Mouse (Mus musculus): ENCODE results near the gene Mark1.

Mark1 gene

DNA sequence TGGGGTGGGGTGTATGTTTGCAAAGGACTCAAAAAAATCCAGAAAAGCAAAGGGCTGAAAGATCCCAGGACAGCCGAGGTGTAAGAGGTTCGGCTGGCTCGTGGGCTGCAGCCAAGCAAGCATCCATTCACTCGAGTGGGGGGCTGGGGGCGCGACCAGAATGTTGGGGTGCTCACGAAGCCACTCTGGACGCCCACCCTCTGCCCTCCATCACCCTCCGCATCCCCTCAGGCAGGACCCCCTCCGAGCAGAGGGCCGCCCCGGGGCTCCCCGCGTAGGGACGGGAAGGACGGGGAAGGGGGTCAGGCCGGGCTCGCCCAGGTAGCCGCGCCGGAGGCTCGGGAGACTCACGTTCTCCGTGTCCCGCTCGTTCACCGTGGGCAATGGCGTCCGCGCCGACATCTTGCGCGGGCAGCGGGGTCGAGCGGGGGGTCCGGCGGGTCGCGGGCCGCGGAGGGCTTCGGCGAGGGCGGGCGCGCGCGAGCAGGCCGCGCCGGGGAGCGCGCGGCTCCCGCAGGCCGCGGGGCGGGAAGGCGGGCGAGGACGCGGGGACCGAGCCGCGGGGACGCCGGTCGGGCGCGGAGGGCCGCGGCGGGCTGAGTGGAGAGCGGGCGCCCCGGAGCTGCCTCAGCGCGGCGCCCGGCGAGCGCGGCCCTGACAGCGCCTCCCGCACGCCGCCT, at the start of gene Mark1:
TSS of gene Mark1 (minus strand) at position 500 of the 680 bp plus-strand sequence.
- DNase-seq (ENCODE audit: low read depth, low spot score): no peak

DNA sequence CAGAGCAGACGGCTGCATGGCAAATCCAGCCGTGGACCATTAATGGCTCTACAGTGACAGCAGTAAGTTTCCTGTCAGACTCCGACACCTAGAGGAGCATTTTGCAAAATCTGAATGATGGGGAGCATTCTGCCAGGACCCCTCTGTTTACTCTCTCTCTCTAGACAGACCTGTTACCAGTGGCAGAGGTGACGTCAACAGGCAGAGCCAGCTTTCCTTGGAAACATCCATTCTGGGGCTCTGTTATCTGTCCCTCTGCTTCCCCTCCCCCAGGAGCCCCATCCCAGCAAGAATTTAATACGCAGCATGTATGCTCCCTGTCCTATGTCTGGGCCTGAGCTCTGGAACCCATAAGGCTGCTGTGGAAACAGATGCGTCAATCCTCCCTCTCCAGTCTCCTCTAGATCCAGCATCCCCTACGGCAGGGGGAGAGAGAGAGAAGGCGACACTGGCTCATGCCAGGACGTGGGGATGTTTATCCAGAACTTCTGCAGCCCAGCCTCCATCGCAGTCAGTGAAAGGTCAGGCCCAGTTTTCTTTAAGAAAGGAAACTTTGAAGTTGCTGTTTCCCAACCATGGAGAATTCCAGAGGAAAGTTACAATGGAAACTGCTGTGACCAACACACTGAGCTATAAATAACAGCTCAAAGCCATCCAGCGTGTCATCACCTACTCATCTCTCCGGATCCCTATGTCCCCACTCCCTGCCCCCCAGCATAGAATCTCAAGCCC, 48.3 kb upstream of the Mark1 start:
- no peak for DNase-seq (ENCODE audit: low read depth, low spot score)

DNA sequence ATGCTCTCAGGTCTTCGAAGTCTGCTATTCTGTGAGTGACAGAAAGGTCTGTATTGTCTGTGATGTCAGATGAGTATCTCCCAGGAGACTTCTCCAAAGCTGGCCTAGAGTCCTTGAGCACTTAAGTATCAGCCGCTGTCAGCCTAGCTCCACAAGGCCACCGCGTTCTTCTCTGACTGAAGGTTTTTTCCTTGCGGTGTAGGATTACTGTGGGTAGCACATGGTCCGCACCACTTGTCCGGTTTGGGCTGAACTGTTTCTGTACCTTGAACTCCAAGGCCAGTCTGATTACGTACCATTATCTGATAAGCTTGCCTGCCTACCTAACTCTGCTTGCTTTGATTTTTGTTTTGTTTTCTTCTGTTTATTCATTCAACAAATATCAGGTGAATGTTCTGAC, 47.1 kb upstream of the Mark1 start:
- no peak for DNase-seq (ENCODE audit: low read depth, low spot score)

DNA sequence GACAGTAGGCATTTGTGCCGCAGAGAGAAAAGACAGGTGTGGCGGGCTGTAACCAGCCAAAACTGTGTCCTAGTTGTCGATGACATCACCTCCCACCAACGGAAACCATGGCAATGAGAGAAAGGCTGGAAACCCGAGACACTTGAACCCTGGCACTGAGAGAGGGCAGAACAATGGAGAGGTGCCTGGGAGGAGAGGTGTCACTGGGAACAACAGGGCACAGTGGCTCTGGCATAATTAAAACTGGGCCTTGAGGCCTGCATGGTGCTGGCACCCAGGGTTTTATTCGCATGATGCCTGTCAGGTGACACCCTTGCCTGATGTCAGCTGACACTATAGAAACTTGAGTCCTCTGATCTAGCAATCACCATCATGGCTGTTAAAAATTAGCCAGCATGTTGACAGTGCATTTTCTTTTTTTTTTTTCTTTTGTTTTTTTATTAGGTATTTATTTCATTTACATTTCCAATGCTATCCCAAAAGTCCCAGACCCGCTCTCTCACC, 38.9 kb upstream of the Mark1 start:
- no peak for DNase-seq (ENCODE audit: low read depth, low spot score)

DNA sequence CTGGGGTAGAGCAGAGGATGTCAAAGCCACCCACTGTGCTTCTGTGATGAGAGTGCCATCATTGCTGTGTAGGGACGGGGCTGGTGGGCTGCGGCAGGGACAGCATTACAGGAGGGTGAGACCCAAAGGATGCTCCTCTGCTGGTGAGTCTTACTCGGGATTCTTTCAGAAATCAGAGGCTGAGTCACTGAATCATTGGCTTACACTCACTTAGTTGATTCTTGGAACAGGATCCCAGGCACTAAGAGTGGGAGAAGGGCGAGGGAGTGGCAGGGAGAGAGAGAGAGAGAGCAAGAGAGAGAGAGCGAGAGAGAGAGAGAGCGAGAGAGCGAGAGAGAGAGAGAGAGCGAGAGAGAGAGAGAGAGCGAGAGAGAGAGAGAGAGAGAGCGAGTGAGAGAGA, 31.2 kb upstream of the Mark1 start:
- no peak for DNase-seq (ENCODE audit: low read depth, low spot score)

DNA sequence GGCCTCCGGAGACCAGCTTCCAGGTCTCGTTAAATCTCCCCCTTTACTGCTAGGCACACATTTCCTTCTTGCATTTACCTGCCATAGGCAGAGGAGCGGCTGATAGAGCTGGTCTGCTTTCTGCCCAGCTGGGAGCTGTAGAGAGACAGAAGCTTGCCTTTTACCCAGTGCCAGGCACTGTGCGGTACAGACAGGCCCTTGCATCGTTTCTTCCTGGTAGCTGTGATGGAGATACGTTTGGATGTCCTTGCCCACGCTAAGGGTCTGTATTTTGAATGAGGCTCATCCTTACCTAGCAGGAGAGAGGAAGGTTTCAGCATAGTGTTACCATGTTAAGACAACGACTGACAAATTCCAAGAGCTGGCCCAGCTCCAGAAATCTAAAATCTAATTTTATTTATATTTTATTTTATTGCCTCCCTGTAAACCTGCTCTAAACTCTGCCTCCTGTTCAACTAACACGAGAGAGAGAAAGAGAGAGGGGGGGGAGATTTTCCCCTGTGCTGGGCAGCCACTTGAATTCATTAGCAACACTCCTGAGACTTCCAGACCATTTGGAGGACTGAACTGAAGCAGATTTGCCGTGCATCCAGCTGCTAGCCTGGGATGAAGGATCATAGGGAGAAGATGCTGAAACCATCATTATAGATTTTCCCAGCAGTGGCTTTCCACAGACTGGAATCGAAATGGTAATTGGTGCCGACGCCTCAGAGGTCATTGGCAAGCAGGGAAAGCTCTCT, 21.2 kb upstream of the Mark1 start:
- no peak for DNase-seq (ENCODE audit: low read depth, low spot score)

DNA sequence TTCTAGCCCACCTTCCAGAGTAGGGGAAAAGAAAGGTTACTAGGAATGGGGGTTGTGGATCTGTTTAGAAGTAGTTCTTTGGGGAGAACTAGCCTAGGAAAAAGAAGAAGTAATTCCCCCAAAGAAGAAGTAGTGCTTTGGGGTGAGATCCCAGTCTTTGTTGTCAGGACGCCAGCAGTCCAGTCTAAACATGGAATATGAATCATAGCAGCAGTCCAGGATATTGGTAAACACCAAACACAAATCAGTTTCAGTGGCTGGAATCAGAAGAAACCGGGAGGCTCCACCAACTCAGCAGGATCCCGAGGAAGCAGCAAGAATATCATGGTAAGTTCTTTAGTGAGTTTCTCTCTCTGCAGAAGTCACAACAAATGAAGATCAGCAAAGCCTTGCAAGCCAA, 13.2 kb upstream of the Mark1 start:
- DNase-seq (ENCODE audit: low read depth, low spot score): no peak

DNA sequence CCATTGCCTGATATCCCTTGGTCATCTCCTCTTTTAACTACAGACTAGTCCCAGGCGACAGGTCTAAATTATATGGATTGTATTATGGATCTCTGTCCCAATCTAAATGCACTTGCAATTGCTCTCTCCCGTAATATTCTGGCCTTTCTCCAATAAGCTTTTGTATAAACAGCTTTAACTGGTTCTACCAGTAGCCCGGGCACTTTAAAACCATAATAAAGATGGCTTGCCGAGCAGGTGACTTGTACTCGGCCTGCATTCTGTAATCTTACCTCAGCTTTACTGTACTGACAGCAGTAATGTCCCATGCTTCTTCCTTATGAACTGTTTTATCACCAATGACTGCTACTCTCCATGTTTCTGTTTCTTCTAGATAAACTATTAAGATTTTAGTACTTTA, 7.7 kb upstream of the Mark1 start:
- DNase-seq (ENCODE audit: low read depth, low spot score): no peak

DNA sequence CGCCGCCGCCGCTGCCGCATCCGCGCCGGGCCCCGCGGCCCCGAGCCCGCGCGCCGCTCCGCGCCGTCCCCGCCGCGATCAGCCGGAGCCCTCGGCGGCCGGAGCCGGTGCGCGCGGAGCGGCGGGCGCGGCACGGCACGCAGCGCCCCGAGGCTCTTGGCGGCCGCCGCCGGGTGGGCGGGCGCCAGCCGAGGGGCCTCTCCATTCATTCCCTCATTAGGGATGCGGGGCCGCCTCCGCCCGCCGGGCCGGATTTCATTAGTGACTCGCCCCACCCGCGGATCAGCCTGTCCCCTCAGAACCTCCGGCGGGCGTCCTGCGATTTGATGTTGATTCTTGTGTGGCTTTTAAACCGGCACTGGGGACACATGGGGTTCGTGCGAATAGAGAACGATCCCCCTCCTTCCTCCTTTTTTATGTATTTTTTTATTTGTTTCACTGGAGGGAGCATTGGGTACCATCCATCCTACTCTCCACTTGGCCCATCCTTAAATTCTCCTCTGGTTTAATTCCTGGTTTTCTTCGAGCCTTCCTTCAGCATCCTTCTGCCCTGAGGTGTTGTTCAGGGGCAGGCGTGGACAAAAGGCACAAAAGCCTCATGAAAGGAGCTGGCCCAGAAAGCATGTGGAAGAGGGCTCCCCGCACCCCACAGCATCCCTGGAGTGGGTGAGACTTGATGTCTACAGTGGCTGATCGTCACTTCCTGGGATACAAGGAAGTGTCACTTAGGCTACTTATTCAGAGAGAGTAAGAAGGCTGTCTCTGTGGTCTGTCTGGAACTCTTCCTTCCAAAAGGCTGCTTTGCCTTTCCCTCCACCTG, 620 bp upstream of the Mark1 start:
- DNase-seq (ENCODE audit: low read depth, low spot score): no peak

DNA sequence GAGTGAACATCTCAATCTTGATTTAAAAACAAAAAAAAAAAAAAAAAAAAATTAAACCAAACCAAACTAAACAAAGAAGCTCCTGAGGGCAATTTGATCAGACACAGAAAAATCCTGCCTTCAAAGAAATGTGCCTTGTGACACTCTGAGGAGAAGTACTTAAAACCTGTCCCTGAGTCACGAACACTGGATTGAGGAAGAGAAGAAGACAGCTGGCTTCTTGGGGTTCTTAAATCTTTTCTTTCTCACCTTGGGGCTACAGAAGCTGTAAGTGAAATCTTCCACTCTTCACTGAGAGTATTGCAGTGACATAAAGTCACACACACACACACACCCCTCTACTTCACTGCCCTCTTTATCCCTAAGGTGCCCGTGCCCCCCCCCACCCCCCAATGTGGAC, 739 bp downstream of the Mark1 start:
- DNase-seq (ENCODE audit: low read depth, low spot score): no peak

DNA sequence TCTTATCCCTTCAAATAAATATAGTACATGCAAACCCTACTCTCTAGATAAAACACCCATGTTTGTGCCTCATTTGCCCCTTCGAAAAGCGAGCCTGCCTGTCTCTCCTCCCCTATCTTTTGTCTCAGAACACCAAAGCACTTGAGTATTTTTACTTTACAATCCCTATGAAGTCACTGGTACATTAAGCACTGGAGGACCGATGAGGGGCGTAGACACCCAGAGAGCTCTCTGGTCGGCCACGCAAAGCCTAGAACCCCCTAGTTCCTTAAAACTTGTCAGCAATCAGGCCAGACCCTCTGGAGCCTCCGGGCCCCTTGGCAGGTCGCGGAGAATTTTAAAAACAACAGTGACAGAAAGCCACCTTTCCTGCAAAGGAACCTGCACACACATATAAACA, 1.2 kb downstream of the Mark1 start:
- no peak for DNase-seq (ENCODE audit: low read depth, low spot score)

DNA sequence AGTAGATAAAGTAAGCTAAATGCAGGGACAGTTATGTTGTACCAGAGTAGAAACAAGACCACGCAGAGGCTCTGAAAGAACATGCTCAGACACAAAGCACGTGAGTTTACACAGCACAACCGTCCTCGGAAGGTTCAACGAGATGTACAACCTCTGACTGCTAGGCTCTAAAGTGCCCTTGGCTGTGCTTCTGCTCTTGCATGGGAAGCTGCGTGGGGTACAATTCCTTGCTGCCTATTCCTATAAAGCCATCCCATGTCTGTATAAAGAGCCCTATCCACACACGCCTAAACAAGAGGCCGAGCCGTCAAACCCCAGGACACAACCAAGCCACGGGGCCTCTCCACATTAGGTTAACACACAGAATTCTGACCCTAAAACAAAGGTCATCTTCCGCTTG, 1.9 kb downstream of the Mark1 start:
- DNase-seq (ENCODE audit: low read depth, low spot score): no peak

DNA sequence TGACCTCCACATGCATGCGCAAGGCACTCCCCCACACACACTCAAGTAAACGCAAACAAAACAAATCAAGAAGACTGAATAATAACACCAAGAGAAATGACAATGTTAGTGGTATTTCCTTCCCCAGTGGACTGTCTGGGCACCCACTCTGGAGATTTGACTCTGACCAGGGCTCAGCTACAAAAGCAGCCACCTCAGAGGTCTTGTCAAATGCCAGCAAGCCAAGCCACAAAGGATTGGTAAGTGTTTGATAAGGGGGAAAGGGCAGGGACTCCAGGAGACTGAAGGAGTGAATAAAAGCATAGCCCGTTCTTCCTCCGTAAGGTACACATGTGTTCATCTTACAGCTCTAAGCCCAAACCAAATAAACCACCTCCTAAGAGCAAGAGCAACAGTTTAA, 4.0 kb downstream of the Mark1 start:
- no peak for DNase-seq (ENCODE audit: low read depth, low spot score)

DNA sequence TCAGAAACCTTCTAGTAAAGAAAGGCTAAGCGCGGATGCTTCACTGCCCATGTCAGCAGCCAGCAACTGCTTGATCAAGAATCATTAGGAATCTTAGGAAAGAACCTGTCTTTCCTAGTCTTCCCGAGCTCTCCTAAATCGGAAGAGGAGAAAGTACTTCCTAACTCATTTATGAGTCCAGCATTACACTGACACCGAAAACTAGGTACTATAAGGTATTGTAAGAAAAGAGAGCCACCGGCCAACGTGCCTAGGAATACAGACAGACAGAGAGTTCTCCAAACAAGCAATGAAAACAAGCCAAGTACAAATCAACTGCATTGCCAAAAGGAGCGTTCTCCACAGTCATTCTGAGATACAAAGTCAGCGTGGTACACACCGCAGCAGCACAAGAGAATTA, 8.2 kb downstream of the Mark1 start:
- no peak for DNase-seq (ENCODE audit: low read depth, low spot score)

DNA sequence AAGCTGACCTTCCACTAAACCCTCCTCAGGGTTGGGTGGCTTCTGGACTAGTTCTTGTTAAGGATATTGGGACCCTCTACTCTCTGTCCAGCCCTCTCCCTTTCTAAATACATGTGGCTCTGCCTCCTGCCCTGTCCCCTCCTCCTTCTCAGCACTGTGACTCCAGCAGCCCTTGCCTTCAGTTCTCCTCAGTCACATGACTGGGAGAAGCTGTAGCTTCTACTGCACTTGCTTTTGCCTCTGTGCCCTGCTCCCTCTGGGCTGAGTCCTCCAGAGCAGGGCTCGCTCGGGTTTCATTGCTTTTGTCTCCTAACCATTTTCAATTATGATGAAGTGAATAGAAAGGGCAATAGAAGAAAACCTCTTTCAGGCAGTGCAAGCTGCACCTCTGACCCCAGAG, 12.6 kb downstream of the Mark1 start:
- no peak for DNase-seq (ENCODE audit: low read depth, low spot score)

DNA sequence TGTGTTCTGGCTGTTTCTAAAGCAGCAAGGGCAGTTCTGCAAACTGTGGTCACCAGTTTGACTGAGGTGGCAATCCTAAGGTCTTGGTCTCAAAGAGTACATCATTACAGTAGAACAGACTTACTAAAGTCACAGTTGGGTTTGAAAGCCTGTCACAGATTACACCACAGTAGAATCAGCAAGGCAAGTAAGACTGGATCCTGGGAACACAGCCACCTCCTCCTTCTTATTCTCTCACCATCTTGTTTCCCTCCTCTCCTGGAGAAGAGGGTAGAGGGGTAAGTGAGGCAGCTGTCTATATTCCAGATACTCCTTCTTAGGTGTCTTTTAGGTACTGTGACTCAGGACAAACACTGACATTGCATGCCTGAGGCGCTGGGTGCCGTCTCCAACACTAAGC, 14.6 kb downstream of the Mark1 start:
- DNase-seq (ENCODE audit: low read depth, low spot score): no peak

DNA sequence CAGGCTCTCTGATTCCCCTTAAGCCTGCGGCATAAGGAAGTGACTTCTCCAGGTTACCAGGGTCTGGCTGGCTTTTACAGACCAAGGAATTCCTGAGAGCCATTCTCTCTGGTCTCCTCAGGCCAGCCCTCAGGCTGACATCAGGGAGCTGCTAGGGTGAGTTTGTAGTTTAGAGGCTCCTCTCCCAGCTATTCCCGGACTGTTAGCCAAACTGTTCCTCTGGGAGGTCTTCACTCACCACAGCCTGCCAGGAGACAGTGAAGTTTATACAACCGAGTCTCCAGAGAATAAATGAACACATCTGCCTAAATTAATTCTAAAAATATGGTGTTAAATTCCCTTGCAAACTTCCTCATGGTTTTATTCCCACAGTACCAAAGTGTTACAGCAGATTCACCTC, 15.6 kb downstream of the Mark1 start:
- no peak for DNase-seq (ENCODE audit: low read depth, low spot score)

DNA sequence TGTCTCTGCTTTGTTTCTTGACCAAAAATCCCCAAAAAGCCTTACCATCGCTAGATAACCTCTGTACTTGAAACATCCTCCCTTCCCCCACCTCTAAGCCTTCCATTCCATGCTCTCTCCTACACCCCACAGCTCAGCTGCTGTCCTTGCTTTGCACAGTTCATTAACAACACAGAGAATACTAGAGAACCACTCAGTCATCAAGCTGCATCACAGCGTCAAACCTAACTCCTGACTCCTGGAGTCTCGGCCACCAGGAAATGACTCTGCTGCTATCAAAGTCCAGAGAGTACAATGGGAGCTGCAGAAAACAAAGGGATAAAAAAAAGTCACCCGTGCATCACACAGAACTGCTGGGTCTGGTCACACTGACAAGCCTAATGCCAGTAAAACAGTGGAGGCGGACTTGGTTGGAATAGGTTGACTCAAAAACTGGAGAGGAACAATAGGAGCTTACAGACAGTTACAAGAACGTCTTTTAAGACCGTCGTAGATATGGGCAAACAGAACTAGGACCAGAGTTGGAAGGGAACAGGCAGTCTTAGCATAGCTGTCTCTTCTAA, 27.1 kb downstream of the Mark1 start:
- DNase-seq (ENCODE audit: low read depth, low spot score): no peak

DNA sequence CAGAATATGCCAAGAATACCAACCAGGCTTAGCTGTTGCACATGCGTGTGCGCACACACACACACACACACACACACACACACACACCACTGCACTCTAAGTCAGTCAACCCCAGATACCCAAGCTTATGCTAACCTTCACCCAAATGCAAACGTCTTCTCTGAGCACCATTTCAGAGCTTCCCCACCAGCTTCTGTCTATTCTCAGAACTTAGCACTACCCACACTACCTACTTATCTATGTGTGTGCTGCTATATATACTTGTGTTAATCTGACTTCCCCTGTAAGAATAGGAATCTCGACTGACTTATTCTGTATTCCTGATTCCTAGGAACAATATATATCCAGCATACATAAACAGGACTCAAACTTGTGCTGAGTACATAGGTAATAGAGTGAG, 30.0 kb downstream of the Mark1 start:
- no peak for DNase-seq (ENCODE audit: low read depth, low spot score)

DNA sequence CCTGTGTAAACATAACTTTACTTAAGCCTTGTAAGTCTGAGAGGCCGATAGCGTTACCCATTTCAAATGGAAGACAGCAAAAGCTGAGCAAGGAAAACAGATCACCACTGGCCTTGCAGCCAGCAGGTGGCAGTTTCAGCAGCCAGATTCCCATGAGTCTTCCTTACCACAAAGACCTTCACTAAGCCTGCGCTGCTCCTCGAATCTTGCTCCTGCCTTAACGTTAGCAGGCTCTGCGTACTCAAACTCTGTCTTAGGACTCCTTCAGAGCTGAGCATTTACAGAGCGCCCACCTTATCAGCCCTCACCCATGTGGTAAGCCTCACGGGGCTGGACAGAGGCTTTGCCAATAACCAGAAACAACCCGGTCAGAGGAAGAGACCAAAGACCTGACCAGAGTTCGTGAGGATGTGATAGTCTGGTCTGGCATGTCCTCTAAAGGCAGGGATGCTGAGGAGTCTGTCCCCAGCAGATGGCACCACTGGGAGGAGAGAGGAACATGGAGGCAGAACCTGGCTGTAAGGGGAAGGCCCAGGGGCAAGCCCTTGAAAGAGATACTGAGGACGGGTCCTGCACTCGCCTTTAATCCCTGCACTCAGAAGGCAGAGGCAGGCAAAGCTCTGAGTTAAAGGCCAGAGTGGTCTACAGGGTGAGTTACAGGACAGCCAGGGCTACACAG, 33.5 kb downstream of the Mark1 start:
- peak; percentile 3 for DNase-seq (ENCODE audit: low read depth, low spot score)

DNA sequence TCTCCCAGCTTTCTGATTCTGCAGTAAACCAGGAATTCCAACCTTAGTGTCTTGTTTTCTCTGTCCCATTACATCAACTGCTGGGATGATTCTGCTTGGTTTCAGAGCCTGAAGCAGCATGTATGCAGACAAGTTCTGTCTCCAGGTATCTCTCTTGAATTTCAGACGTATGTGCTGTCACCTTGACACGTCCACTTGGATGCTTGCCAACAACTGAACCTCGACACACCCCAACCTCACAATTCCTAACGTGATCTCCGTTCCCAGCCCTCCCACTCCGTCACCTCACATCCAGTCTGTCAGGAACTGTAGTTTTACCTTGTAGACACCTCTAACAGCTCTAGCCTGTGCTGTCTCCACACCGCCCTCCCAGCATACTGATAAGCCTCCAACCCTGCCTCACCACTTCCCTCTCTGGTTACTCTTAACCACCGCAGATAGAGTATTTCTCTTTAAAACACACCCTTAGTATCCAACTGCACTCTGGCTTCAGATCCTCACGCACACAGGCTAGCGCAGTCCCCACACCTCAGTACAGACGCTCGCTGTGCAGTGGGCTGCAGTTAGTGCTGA, 36.2 kb downstream of the Mark1 start:
- no peak for DNase-seq (ENCODE audit: low read depth, low spot score)

Measured in CD4-positive, CD25-positive, alpha-beta regulatory T cell, adult 2 months (primary cell).